Mouse (Mus musculus) stomach, postnatal 0 days (tissue): ENCODE measurements around the gene Amigo1. TPM values are rescaled to one million over a fixed set of nuclear protein-coding genes. Genes with fewer than 3 reads are reported as not detected.
A peak's percentile ranks its signal among the peaks of the same experiment; 100 is the strongest.

ENCODE experiments used
- ATAC-seq: fragments of 200-750 bp; cut with Nextera tagmentation; 2 replicates; pipeline ENCODE4 v1.8.0; 2017; ENCODE audit not compliant: low FRiP score, low TSS enrichment
- DNase-seq: peaks from one replicate; pipeline ENCODE4 v3.0.0-alpha.2; 2016; ENCODE audit warnings: low spot score
- H3K27ac ChIP-seq: fragments of 300-500 bp; sonication (generic); replicated peaks from 2 replicates; pipeline ENCODE4 v1.5.1; 2014; ENCODE audit warnings: mild to moderate bottlenecking, control low read depth
- H3K27me3 ChIP-seq: fragments of 300-500 bp; sonication (generic); 2 replicates; pipeline ENCODE4 v1.6.1; 2014; ENCODE audit warnings: low read length; ENCODE audit not compliant: control insufficient read depth, insufficient read depth
- H3K36me3 ChIP-seq: fragments of 300-500 bp; sonication (generic); 2 replicates; pipeline ENCODE4 v1.6.1; 2014; ENCODE audit warnings: low read length, mixed read lengths; ENCODE audit not compliant: control insufficient read depth, insufficient read depth
- H3K4me1 ChIP-seq: fragments of 300-500 bp; sonication (generic); replicated peaks from 2 replicates; pipeline ENCODE4 v1.6.1; 2014; ENCODE audit warnings: antibody characterized with exemption; ENCODE audit not compliant: control insufficient read depth, insufficient read depth
- H3K4me2 ChIP-seq: fragments of 300-500 bp; sonication (generic); replicated peaks from 2 replicates; pipeline ENCODE4 v1.6.1; 2014; ENCODE audit warnings: low read depth, mild to moderate bottlenecking, control low read depth, moderate library complexity
- H3K4me3 ChIP-seq: fragments of 300-500 bp; sonication (generic); 2 replicates; pipeline ENCODE4 v1.5.1; 2014; ENCODE audit warnings: low read depth, low read length, control low read depth
- H3K9ac ChIP-seq: fragments of 300-500 bp; sonication (generic); 2 replicates; pipeline ENCODE4 v1.6.1; 2014; ENCODE audit warnings: mild to moderate bottlenecking, low read length, control low read depth, mixed read lengths
- H3K9me3 ChIP-seq: fragments of 300-500 bp; sonication (generic); 2 replicates; pipeline ENCODE4 v1.6.1; 2016; ENCODE audit warnings: low read length; ENCODE audit not compliant: control insufficient read depth
- CTCF ChIP-seq: IDR thresholded peaks from 2 replicates; pipeline ENCODE4 v1.5.1; 2016; ENCODE audit warnings: antibody characterized with exemption, low read depth, mild to moderate bottlenecking, moderate library complexity
- EP300 ChIP-seq: optimal IDR thresholded peaks from 2 replicates; pipeline ENCODE3; 2016; ENCODE audit warnings: antibody characterized with exemption
- WGBS: fragments of 180-500 bp; shearing (Covaris S2); extraction: QIAGEN DNeasy Blood & Tissue Kit; methylation state at CpG from one replicate; pipeline ENCODE4 v1.1.7; 2014; 5-methylcytosine and 5-hydroxymethylcytosine counted together
- polyA plus RNA-seq: library from polyadenylated mRNA; unstranded; fragments of >200 nt; fragmentation: Nextera tagmentation; extraction: Ambion mirVana; gene quantifications from 2 replicates; pipeline ENCODE4 v1.2.1, GENCODE M21; 2015

Gene Amigo1
- polyA plus RNA-seq, 1 experiment from 2014 or later: 3.0 TPM

DNA sequence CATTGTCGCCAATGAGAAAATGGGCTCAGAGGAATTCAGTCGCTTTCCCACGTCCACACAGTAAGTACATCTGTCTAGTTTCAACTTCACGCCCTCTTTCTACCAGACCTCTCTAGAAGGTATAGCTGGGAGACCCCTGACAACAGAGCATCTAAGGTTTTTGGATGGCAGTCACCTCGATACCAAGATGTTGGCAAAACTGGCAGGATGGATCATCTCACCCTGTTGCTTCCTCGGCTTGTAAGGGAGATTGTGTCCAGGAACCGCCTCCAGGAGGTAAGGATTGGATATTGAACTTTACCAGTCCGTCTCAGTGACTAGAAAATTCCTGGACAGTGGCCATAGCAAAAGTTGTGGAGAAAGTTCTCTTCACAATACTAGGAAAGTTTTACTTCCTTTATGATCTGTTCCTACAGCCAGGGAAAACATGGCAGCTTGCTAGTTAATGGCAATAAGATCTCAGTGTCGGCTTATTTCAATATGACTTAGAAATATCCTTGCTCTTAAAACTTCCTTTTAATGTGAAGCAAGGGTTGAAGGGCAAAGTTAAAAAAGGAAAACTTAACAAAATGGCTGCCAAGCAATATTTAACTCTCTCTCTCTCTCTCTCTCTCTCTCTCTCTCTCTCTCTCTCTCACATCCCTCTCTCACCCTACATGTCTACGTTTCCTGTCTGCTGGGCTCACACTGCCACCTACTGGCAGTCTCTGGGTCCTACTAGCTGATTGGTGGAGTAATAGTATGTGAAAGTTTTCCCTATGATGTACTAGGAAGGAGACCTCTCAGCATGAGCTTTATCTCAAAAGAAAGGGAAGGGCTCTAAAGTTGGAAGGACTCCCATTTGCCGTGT, 38.5 kb upstream of the Amigo1 start:
- ATAC-seq: peak; percentile 73
- H3K27ac ChIP-seq: no peak overlapping the region
- 61% methylated on average over 11 of the region's 11 CpGs for WGBS

DNA sequence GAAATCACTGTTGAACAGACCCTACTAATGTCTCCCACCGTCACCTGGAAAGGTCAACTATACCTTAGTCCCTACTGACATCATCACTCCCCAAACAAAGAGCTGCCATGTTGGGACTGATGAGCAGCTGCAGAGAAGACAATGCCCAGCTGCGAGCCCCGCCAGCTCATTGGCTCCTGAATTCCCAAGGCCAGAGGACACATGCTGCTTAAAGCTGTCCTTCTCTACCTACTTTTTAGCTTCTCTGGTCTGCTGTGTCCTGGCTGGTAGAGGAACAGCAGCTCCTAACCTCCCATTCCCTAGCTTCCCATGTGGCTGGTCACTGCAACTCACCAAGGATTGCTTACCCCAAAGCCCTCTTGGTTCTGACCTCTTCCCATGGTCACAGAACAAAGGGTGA, 33.8 kb upstream of the Amigo1 start:
- no peaks in the 10 kb centered on the region for H3K27me3 ChIP-seq
- H3K4me3 ChIP-seq: no peak overlapping the region
- H3K9me3 ChIP-seq: no peaks in the 10 kb centered on the region
- DNase-seq (no peak), ATAC-seq (no peak)
- H3K4me2 ChIP-seq: no peak overlapping the region
- TF ChIP-seq EP300 (no peak), CTCF (no peak)
- H3K4me1 ChIP-seq: no peaks in the 10 kb centered on the region
- no peak overlapping the region for H3K27ac ChIP-seq
- WGBS: 82% methylated on average over 3 of the region's 3 CpGs
- no peak overlapping the region for H3K9ac ChIP-seq
- H3K36me3 ChIP-seq: no peaks in the 10 kb centered on the region

More for the DNA sequence above, 38.5 kb upstream of the Amigo1 start:
- no peak overlapping the region for H3K9ac ChIP-seq
- peak; percentile 92 for DNase-seq
- H3K4me2 ChIP-seq: no peak overlapping the region
- no peaks in the 10 kb centered on the region for H3K27me3 ChIP-seq
- H3K4me3 ChIP-seq: no peak overlapping the region
- H3K36me3 ChIP-seq: no peaks in the 10 kb centered on the region
- TF ChIP-seq EP300 (no peak), CTCF (peak; percentile 98)
- H3K9me3 ChIP-seq: no peaks in the 10 kb centered on the region
- H3K4me1 ChIP-seq: no peaks in the 10 kb centered on the region; the same call in 1 of the 2 replicates

DNA sequence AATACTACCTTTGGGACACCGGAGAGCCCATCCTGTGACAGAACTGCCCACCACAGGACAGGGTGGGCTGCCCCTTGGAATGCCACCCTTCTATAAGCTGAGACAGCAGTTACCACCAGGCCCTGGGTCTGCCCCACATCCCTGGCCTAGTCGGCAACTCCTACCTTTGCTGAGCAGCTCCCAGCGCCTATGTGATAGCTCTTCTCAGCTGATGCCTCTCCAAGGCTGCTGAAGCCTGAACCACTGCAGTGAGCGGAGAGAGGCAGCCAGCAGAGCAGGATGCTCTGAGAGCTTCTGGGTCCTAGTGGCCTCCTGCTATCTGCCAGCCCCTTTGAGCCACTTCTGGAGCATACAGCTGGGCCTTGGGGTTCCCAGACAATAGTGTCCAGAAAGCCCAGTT, 31.5 kb upstream of the Amigo1 start, which contains the start of gene Gpr61:
Gene Gpr61 (minus strand): TSS at position 227 of the 400 bp plus-strand sequence.
- Histone ChIP-seq H3K4me2 (no peak within 1 kb of the TSS), H3K27ac (no peak within 1 kb of the TSS), H3K36me3 (no peaks in the 10 kb centered on the region), H3K27me3 (no peaks in the 10 kb centered on the region), H3K9me3 (no peaks in the 10 kb centered on the region), H3K4me1 (no peaks in the 10 kb centered on the region), H3K9ac (no peak within 1 kb of the TSS), H3K4me3 (no peak within 1 kb of the TSS)
- 48% methylated on average over 4 of the region's 4 CpGs for WGBS
- DNase-seq: no peak
- TF ChIP-seq EP300 (no peak), CTCF (no peak)
- ATAC-seq: no peak

DNA sequence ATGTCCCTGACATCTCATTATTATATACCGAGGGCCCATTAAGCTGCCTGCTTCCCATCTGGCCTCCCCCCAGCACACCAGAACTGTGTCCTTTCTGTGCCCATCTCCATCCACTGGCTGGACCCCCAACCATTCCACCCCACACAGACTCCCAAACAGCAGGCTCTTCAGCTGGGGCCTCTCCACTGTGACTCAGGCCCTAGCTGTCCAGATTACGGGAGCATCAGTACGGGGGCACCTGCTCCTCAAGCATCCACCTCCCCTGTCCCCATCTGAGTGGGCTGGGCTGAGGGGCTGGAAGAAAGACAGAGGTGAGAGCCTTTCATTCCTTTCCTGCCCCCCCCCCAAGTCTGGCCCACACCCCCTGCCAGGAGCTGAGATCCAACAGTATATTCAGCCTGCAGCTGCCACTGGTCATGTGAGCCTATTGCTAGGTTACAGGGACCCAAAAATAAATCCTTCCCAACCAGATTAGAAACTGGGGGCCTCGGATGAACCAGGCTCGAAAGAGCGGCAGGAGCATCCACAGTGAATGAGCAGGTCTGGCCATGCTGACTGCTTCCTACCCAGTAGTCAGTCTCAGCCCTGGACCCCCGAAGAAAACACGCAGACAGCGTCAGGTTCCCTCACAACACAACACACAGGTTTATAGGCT, 27.6 kb upstream of the Amigo1 start:
- Histone ChIP-seq H3K27me3 (no peaks in the 10 kb centered on the region), H3K36me3 (no peaks in the 10 kb centered on the region), H3K9ac (no peak overlapping the region), H3K9me3 (no peaks in the 10 kb centered on the region), H3K4me1 (no peaks in the 10 kb centered on the region), H3K4me3 (no peak overlapping the region), H3K27ac (no peak overlapping the region), H3K4me2 (no peak overlapping the region)
- no peak for DNase-seq
- ATAC-seq: peak; percentile 39
- TF ChIP-seq EP300: no peak
- TF ChIP-seq CTCF: no peak
- WGBS: 70% methylated on average over 9 of the region's 9 CpGs

DNA sequence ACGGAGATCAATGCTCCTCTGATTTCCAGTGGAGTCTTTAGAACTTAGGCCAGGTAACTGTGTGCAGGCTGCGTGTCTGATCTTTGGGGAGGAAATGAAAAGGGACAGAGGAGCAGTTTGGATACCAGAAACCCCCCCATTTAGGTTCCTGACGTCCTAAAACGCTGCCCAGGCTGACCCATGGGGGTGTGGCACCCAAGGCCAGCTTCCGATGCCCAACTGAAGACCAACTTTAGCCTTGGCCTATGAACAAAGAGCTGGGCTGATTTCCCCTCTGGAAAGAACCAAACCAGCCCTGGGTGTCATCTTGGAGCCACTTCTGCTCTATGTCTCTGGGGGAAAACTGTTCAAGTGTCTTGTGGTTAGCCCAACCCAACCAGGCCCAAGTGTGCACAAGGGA, 22.0 kb upstream of the Amigo1 start:
- Histone ChIP-seq H3K4me3 (no peak overlapping the region), H3K27ac (no peak overlapping the region)

DNA sequence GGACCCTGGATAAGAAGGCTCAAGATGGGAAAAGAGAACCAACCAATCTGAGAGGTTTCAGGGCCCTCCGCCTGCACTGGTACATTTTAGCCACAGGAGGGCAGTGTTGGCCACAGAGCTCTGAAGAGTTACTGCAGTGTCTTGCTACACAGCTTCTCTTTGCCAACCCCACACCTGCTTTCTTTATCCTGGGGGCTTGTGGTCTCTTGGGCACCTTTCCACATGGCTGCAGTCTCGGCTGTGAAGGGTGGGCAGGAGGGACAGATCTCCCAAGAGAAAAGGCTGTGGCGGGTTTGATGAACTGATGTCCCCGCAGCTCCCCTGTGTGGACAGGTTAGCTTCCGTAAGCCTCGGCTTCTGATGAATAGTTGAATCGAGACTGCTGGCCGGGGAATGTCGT, 21.3 kb upstream of the Amigo1 start:
- WGBS: 12% methylated on average over 9 of the region's 9 CpGs
- Histone ChIP-seq H3K9ac (no peak overlapping the region), H3K4me2 (peak overlapping the region; percentile 49), H3K27me3 (no peaks in the 10 kb centered on the region), H3K4me1 (no peaks in the 10 kb centered on the region), H3K4me3 (no peak overlapping the region), H3K36me3 (no peaks in the 10 kb centered on the region), H3K9me3 (no peaks in the 10 kb centered on the region), H3K27ac (no peak overlapping the region)
- TF ChIP-seq CTCF (peak; percentile 98), EP300 (no peak)
- peak; percentile 83 for DNase-seq
- ATAC-seq: peak; percentile 58

More for the DNA sequence above, 22.0 kb upstream of the Amigo1 start:
- Histone ChIP-seq H3K9me3 (no peaks in the 10 kb centered on the region), H3K27me3 (no peaks in the 10 kb centered on the region), H3K4me2 (no peak overlapping the region), H3K9ac (no peak overlapping the region), H3K4me1 (no peaks in the 10 kb centered on the region), H3K36me3 (no peaks in the 10 kb centered on the region)
- WGBS: 59% methylated on average over 5 of the region's 5 CpGs
- DNase-seq (no peak), ATAC-seq (no peak)
- TF ChIP-seq EP300 (no peak), CTCF (no peak)
